Mouse (Mus musculus) bone marrow, adult 2 months (tissue): ENCODE measurements around the gene Crispld2. TPM values are rescaled to one million over a fixed set of nuclear protein-coding genes. Genes with fewer than 3 reads are reported as not detected.
A peak's percentile ranks its signal among the peaks of the same experiment; 100 is the strongest.

Experiments used
- H3K27ac ChIP-seq: fragments of 200-500 bp; 2 replicates; pipeline ENCODE4 v1.5.1; 2012; ENCODE audit warnings: low read depth, mild to moderate bottlenecking, control low read depth, inconsistent platforms, low read length; ENCODE audit not compliant: control insufficient read depth, poor library complexity, insufficient read depth
- H3K4me1 ChIP-seq: fragments of 200-500 bp; 2 replicates; pipeline ENCODE4 v1.6.1; 2011; ENCODE audit warnings: low read length; ENCODE audit not compliant: control insufficient read depth, insufficient read depth
- H3K4me3 ChIP-seq: fragments of 200-500 bp; replicated peaks from 2 replicates; pipeline ENCODE3; 2011; ENCODE audit warnings: mild to moderate bottlenecking, low read depth, low read length, control low read depth; ENCODE audit not compliant: control insufficient read depth
- CTCF ChIP-seq: fragments of 200-500 bp; IDR thresholded peaks from 2 replicates; pipeline ENCODE4 v1.5.1; 2011; ENCODE audit warnings: low read length, control low read depth; ENCODE audit not compliant: control insufficient read depth, insufficient read depth
- POLR2A ChIP-seq: fragments of 200-500 bp; IDR thresholded peaks from 2 replicates; pipeline ENCODE4 v1.6.1; 2011; ENCODE audit warnings: low read depth, mild to moderate bottlenecking, control low read depth, low read length, borderline replicate concordance; ENCODE audit not compliant: control insufficient read depth
- WGBS: fragments of 180-500 bp; shearing (Covaris S2); methylation state at CpG from one replicate; pipeline ENCODE4 v1.1.7; 2018; 5-methylcytosine and 5-hydroxymethylcytosine counted together
- polyA plus RNA-seq: library from polyadenylated mRNA; stranded (reverse); fragments of >200 nt; gene quantifications from 2 replicates; pipeline ENCODE4 v1.2.4, GENCODE M21; 2011; ENCODE audit warnings: low replicate concordance; ENCODE audit not compliant: missing spikeins, insufficient read depth, insufficient read length

The Crispld2 gene
- polyA plus RNA-seq, 1 experiment: 17.2 TPM

DNA sequence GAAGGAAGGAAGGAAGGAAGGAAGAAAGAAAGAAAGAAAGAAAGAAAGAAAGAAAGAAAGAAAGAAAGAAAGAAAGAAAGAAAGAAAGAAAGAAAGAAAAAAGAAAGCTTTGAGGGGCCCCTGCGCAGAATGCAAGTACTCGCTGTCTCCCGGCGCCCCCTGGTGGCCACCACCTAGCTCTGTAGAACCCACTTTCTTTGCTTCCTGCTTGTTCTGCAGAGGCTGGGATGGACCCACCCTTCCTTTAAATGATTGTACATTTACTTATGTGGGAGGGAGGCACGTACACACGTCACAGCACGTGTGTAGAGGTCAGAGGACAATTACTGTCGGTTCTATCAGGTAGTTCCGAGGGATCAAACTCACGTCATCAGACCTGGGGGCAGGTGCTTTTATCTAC is 85.8 kb downstream of the Crispld2 start:
- WGBS: 15% methylated on average over 10 of the region's 10 CpGs
- Histone ChIP-seq H3K4me3 (no peak overlapping the region), H3K4me1 (peaks cover 2% of the 10 kb centered on the region; the same call in 1 of the 2 replicates), H3K27ac (no peak overlapping the region)
- TF ChIP-seq POLR2A (no peak), CTCF (peak; percentile 74)

GRCm38 (mm10) chr8:120079361-120079760 is 87.1 kb downstream of the Crispld2 start:
- 76% methylated on average over 5 of the region's 5 CpGs for WGBS
- TF ChIP-seq CTCF: no peak
- Histone ChIP-seq H3K27ac (no peak overlapping the region), H3K4me3 (no peak overlapping the region), H3K4me1 (peaks cover 2% of the 10 kb centered on the region; the same call in 1 of the 2 replicates)

- no peak for TF ChIP-seq CTCF
- TF ChIP-seq POLR2A: no peak
- H3K4me3 ChIP-seq: no peak overlapping the region
- 0 out of 2 replicates have a peak overlapping the region, but pooled peaks have one; percentile 4 for H3K27ac ChIP-seq
- WGBS: 85% methylated on average over 8 of the region's 8 CpGs
- peaks cover 2% of the 10 kb centered on the region; the same call in 1 of the 2 replicates for H3K4me1 ChIP-seq
Observed at GRCm38 (mm10) chr8:120083261-120083660, 91.0 kb downstream of the Crispld2 start.

DNA sequence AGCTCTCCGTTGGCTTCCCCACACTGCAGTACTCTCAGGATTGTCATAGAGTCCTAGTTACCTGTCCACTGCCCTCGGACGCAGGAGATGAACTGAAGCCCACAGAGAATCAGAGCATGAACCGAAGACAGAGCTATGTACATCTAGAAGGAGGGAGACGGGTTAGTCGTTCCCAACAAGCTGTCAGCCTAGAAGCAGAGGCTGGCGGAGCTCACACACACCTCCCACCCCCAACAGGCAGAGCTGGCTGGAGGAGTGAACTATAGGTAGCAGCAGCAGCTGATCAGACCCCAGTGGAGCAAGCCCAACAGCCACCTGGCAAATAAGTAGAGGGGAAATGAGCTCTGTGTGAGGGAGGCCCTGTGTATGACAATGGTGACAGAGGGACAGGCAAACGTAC is 92.5 kb downstream of the Crispld2 start:
- TF ChIP-seq CTCF (no peak), POLR2A (no peak)
- Histone ChIP-seq H3K4me3 (no peak overlapping the region), H3K27ac (no peak overlapping the region), H3K4me1 (peaks cover 2% of the 10 kb centered on the region; the same call in 1 of the 2 replicates)
- 89% methylated on average over 8 of the region's 8 CpGs for WGBS

DNA sequence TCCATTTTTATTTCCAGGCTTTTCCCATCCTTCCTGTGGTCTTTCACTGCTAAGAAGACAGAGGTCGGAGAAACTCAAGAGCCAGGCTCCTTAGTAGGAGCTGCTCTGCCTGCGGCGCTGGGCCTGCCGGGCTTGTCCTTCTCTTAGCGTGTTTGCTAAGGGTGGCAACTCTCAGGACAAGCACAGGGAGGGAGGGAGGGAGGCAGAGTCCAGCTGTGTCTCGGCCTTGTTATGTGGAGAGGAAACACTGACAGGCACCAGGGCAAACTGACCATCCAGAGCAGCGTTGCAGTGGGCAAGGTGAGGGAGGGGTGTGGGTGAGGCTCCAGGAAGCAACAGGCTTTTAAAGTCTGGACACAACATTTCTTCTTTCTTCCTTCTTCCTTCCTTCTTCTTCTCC is 97.3 kb downstream of the Crispld2 start:
- Histone ChIP-seq H3K4me1 (no peaks in the 10 kb centered on the region), H3K27ac (no peak overlapping the region), H3K4me3 (no peak overlapping the region)
- TF ChIP-seq POLR2A: no peak
- no peak for TF ChIP-seq CTCF
- 84% methylated on average over 7 of the region's 7 CpGs for WGBS

GRCm38 (mm10) chr8:120091032-120091431 is 98.8 kb downstream of the Crispld2 start:
- H3K4me1 ChIP-seq: no peaks in the 10 kb centered on the region
- 90% methylated on average over 3 of the region's 3 CpGs for WGBS
- TF ChIP-seq POLR2A: no peak
- no peak for TF ChIP-seq CTCF
- no peak overlapping the region for H3K27ac ChIP-seq
- no peak overlapping the region for H3K4me3 ChIP-seq

DNA sequence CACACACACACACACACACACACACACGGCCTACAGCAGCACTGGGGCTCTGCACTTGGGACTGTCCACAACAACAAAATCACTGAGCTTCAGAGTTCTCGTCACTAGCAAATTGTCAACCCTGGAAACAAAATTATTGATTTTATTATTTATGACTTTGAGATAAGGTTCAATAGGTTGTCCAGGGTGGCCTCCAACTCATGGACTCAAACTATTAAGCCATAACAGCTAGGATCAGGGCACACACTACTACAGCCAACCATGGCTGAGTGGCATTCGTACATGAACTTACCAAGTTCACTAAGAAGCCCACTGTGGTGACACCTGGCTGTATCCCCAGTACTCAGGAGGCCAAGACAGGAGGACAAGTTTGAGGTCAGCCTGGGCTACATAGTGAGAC is 100.9 kb downstream of the Crispld2 start:
- H3K27ac ChIP-seq: no peak overlapping the region
- WGBS: 82% methylated on average over 3 of the region's 3 CpGs
- H3K4me3 ChIP-seq: no peak overlapping the region
- TF ChIP-seq POLR2A (no peak), CTCF (no peak)
- H3K4me1 ChIP-seq: no peaks in the 10 kb centered on the region

DNA sequence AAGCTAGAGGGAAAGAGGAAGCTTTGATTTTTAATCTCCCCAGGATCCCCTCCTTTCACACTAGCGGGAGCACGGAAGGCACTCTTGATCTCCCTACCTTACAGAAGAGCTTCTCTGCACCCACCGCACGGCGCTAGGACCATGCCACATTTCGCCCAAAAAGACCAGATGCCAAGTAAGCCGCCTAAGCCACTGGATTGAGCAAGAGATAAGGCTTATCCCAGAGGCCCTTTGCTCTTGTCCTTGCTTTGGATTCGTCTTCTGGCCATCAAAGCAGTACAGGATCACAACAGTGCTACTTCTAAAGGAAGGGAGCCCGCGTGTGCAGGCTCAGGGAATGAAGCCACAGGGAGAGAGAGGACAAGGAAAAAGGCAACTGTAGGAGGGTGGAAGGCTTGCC is 102.6 kb downstream of the Crispld2 start:
- H3K4me1 ChIP-seq: no peaks in the 10 kb centered on the region
- TF ChIP-seq CTCF (no peak), POLR2A (no peak)
- no peak overlapping the region for H3K4me3 ChIP-seq
- WGBS: 68% methylated on average over 10 of the region's 10 CpGs
- no peak overlapping the region for H3K27ac ChIP-seq

DNA sequence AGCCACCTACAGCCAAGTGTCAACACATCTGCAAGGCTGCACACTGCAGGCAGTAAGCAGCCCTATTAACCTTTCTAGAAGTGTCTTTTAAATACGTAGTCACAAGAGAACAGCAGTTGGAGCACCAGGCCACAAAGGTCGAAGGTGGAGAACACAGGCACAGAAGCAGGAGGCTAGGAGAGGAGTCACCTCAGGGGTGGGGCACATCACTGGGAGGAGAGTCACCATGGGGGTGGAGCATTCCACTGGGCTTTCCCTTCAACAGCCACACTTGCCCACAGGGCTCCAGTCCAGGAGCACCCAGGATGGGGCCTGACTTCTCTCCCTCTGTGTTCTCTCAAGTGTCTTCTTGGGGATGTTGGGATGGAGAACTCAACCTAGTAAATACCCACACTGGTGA is 104.2 kb downstream of the Crispld2 start:
- Histone ChIP-seq H3K4me3 (no peak overlapping the region), H3K4me1 (no peaks in the 10 kb centered on the region), H3K27ac (no peak overlapping the region)
- TF ChIP-seq CTCF (no peak), POLR2A (no peak)
- 66% methylated on average over 2 of the region's 2 CpGs for WGBS
